16 mouse cellular contexts compared by ENCODE assay signal in the genomic region with DNA sequence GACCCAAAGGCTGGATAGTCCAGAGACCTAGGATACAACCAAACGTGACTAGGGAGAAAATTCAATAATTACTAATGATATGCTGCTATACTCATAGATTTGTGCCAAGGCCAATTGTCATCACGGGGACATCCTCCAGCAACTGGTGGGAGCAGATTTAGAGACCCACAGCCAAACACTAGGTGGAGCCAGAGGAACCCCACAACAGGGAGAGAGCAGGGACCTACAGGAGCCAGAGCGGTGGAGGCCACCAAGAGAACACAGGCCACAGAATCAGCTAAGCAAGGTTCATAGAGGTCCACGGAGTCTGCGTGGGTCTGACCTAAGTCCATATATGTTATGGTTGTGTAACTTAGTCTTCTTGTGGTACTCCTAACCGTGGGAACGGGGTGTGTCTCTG. TPM values are rescaled to one million over a fixed set of nuclear protein-coding genes. Genes with fewer than 3 reads are reported as not detected.
DNase-seq lines count a peak whose midpoint lies in the region; ATAC-seq and TF ChIP-seq lines count a peak whose summit lies in the region.
"Had no signal": no experiment of that assay in that cellular context is flagged by ENCODE, and none has a peak within 500 bp of the region (broad histone marks: within the 10 kb centered on the region; RNA-seq: fewer than 3 reads in every experiment).

No protein-coding gene starts in this region.

- H3K4me2 ChIP-seq in liver, postnatal 0 days (ENCODE audit: low read depth, low read length): no peak overlapping the region
- H3K4me2 ChIP-seq: heart, embryonic 13.5 days had no signal

- WGBS in liver, postnatal 0 days (ENCODE audit: insufficient replicate concordance): 65% methylated on average over 7 of the region's 7 CpGs

- H3K36me3 ChIP-seq in G1E (replicated peaks): no peaks in the 10 kb centered on the region
- no peaks in the 10 kb centered on the region for H3K36me3 ChIP-seq in liver, postnatal 0 days (replicated peaks; ENCODE audit: insufficient read depth, low read length)
- H3K36me3 ChIP-seq: heart, embryonic 13.5 days had no signal

- H3K9ac ChIP-seq in liver, postnatal 0 days (replicated peaks): no peak overlapping the region
- H3K9ac ChIP-seq: heart, embryonic 13.5 days had no signal

- ATAC-seq in G1E (ENCODE audit: extremely low read depth, insufficient number of reproducible peaks, low FRiP score, poor library complexity, severe bottlenecking): peak; percentile 35; the same call in 1 of the 2 replicates
- no peak for ATAC-seq in liver, postnatal 0 days
- ATAC-seq: activated CD4-positive, CD25-positive, alpha-beta regulatory T cell, adult 4 months had no signal

- no peak overlapping the region for H3K27ac ChIP-seq in left cerebral cortex, adult 2 months
- H3K27ac ChIP-seq in liver, postnatal 0 days (ENCODE audit: low read depth): no peak overlapping the region
- H3K27ac ChIP-seq: heart, embryonic 13.5 days had no signal

- no peak for TF ChIP-seq EP300 in liver, postnatal 0 days (IDR thresholded peaks at IDR 0.05; ENCODE audit: low read depth)

- intact Hi-C loops in left cerebral cortex, adult 2 months (cut with DNase I): loop anchor here (5.0 to 10.0 kb wide), 4 partner anchors 714 to 1766 kb away; a partner anchor contains a TSS

- no peaks in the 10 kb centered on the region for H3K9me3 ChIP-seq in G1E (replicated peaks)
- no peaks in the 10 kb centered on the region for H3K9me3 ChIP-seq in liver, postnatal 0 days (ENCODE audit: low read length)

- no peak overlapping the region for H3K4me3 ChIP-seq in left cerebral cortex, adult 2 months
- H3K4me3 ChIP-seq in G1E (ENCODE audit: low read depth, low read length): no peak overlapping the region
- no peak overlapping the region for H3K4me3 ChIP-seq in liver, postnatal 0 days (ENCODE audit: low read depth, low read length)
- H3K4me3 ChIP-seq: heart, embryonic 13.5 days had no signal

- TF ChIP-seq CTCF in left cerebral cortex, adult 2 months (IDR thresholded peaks at IDR 0.05): peak; percentile 19
- TF ChIP-seq CTCF in G1E (IDR thresholded peaks at IDR 0.05; ENCODE audit: low read depth, low read length): 0 out of 2 replicates have a peak, but pooled peaks have one; percentile 7
- peak; percentile 36 for TF ChIP-seq CTCF in liver, postnatal 0 days (IDR thresholded peaks at IDR 0.05; ENCODE audit: low read depth)

- H3K4me1 ChIP-seq in G1E (ENCODE audit: insufficient read depth, low read depth, low read length): peaks cover 19% of the 10 kb centered on the region
- H3K4me1 ChIP-seq in liver, postnatal 0 days (ENCODE audit: insufficient read depth): no peaks in the 10 kb centered on the region
- H3K4me1 ChIP-seq: heart, embryonic 13.5 days had no signal

- H3K27me3 ChIP-seq in G1E (ENCODE audit: insufficient read depth, low read length): no peaks in the 10 kb centered on the region
- H3K27me3 ChIP-seq in liver, postnatal 0 days (ENCODE audit: insufficient read depth, low read length): no peaks in the 10 kb centered on the region
- H3K27me3 ChIP-seq: heart, embryonic 13.5 days had no signal

- DNase-seq in cerebellum, postnatal 10 days: peak; percentile 25 to 31
- no peak for DNase-seq in cerebellum, adult 11 months
- no peak for DNase-seq in left cerebral cortex, adult 2 months (ENCODE audit: extremely low spot score in 1 of 2, low spot score in 2 of 2)
- no peak for DNase-seq in left cerebral cortex, adult 11 months (ENCODE audit: low spot score)
- DNase-seq in G1E (ENCODE audit: low spot score): peak; percentile 14
- DNase-seq in liver, postnatal 0 days: no peak
- DNase-seq in right cerebral cortex, postnatal 36 days (ENCODE audit: low spot score in 2 of 2): no peak
- no peak for DNase-seq in testis, postnatal 10 days (ENCODE audit: low spot score)
- DNase-seq: B cell, adult 2 months; kidney, adult 18-20 months had no signal

RNA-seq across cellular contexts. Expression of a gene that starts 6.0 kb away (rescaled TPM):
- total RNA-seq in left cerebral cortex, adult 2 months (2021): under 1 TPM in 1 of 2 experiments, not detected in 1; 0.07 TPM
- total RNA-seq in G1E (2014; fragmentation: Nextera tagmentation) (not detected in 2 replicates), G1E (2017) (0.05 and 0.17 TPM in 2 replicates)
- polyA plus RNA-seq in G1E (2012): not detected in 2 replicates
- not detected in 2 replicates for polyA plus RNA-seq in liver, postnatal 0 days (2015; fragmentation: Nextera tagmentation; extraction: Ambion mirVana)
- total RNA-seq: monocyte, adult 5-6 weeks had no signal
- polyA plus RNA-seq: activated CD4-positive, CD25-positive, alpha-beta regulatory T cell, adult 4 months; heart, embryonic 13.5 days; lung, embryonic 16.5 days had no signal

RNA-seq across cellular contexts. Expression of a gene that starts 37.3 kb away (rescaled TPM):
- total RNA-seq in left cerebral cortex, adult 2 months (2021): not detected
- total RNA-seq in G1E (2014; fragmentation: Nextera tagmentation) (not detected in 2 replicates), G1E (2017) (0.16 TPM in 1 of 2 replicates, not detected in the other)
- polyA plus RNA-seq in G1E (2012): not detected in 2 replicates
- polyA plus RNA-seq in liver, postnatal 0 days (2015; fragmentation: Nextera tagmentation; extraction: Ambion mirVana): not detected in 2 replicates
- total RNA-seq: left cerebral cortex, postnatal 10 days; monocyte, adult 5-6 weeks had no signal
- polyA plus RNA-seq: activated CD4-positive, CD25-positive, alpha-beta regulatory T cell, adult 4 months; embryonic facial prominence, embryonic 14.5 days; heart, embryonic 13.5 days; lung, embryonic 16.5 days had no signal

RNA-seq across cellular contexts. Expression of a gene that starts 52.1 kb away (rescaled TPM):
- not detected for total RNA-seq in left cerebral cortex, adult 2 months (2021)
- total RNA-seq in G1E (2014; fragmentation: Nextera tagmentation) (not detected in 2 replicates), G1E (2017) (0.27 and 0.29 TPM in 2 replicates)
- not detected in 2 replicates for polyA plus RNA-seq in G1E (2012)
- polyA plus RNA-seq in liver, postnatal 0 days (2015; fragmentation: Nextera tagmentation; extraction: Ambion mirVana): not detected in 2 replicates
- total RNA-seq: left cerebral cortex, postnatal 10 days; monocyte, adult 5-6 weeks had no signal
- polyA plus RNA-seq: activated CD4-positive, CD25-positive, alpha-beta regulatory T cell, adult 4 months; embryonic facial prominence, embryonic 14.5 days; heart, embryonic 13.5 days; lung, embryonic 16.5 days had no signal

Comparison
In these comparisons a context has a peak if more than half of its experiments do, and no peak if none do; other contexts are left out.
1. DNase-seq: peak in cerebellum, postnatal 10 days (2 of 2) and G1E (single experiment); none in cerebellum, adult 11 months (single experiment), left cerebral cortex, adult 2 months (0 of 2), left cerebral cortex, adult 11 months (single experiment), liver, postnatal 0 days (single experiment), right cerebral cortex, postnatal 36 days (0 of 2) and testis, postnatal 10 days (single experiment).
2. Peak in every context shown above with its lines, with median percentiles within 50 percentile points of each other: CTCF ChIP-seq.